Mouse (Mus musculus) liver, embryonic 13.5 days (tissue): ENCODE data around the gene Tbx3. TPM values are rescaled to one million over a fixed set of nuclear protein-coding genes. Genes with fewer than 3 reads are reported as not detected.

Source experiments
- ATAC-seq: fragments of 200-750 bp; cut with Nextera tagmentation; 2 replicates; pipeline ENCODE4 v1.8.0; 2017; ENCODE audit warnings: low read depth, mild to moderate bottlenecking, moderate number of reproducible peaks, moderate library complexity
- DNase-seq: peaks from one replicate; pipeline ENCODE4 v3.0.0; 2022
- H3K27ac ChIP-seq: fragments of 300-500 bp; sonication (generic); 2 replicates; pipeline ENCODE4 v1.5.1; 2015; ENCODE audit warnings: moderate library complexity, mild to moderate bottlenecking, inconsistent platforms
- H3K27me3 ChIP-seq: fragments of 300-500 bp; sonication (generic); 2 replicates; pipeline ENCODE4 v1.6.1; 2015; ENCODE audit warnings: mild to moderate bottlenecking, inconsistent platforms
- H3K36me3 ChIP-seq: fragments of 300-500 bp; sonication (generic); 2 replicates; pipeline ENCODE4 v1.6.1; 2015; ENCODE audit warnings: mild to moderate bottlenecking, inconsistent platforms
- H3K4me1 ChIP-seq: fragments of 300-500 bp; sonication (generic); replicated peaks from 2 replicates; pipeline ENCODE4 v1.6.1; 2015; ENCODE audit warnings: inconsistent platforms
- H3K4me2 ChIP-seq: fragments of 300-500 bp; sonication (generic); 2 replicates; pipeline ENCODE4 v1.6.1; 2015; ENCODE audit warnings: inconsistent platforms, mild to moderate bottlenecking, moderate library complexity
- H3K4me3 ChIP-seq: fragments of 300-500 bp; sonication (generic); replicated peaks from 2 replicates; pipeline ENCODE4 v1.5.1; 2015; ENCODE audit warnings: mild to moderate bottlenecking, inconsistent platforms
- H3K9ac ChIP-seq: fragments of 300-500 bp; sonication (generic); 2 replicates; pipeline ENCODE4 v1.6.1; 2015; ENCODE audit warnings: mild to moderate bottlenecking, inconsistent platforms
- H3K9me3 ChIP-seq: fragments of 300-500 bp; sonication (generic); replicated peaks from 2 replicates; pipeline ENCODE4 v1.6.1; 2016; ENCODE audit warnings: inconsistent platforms
- WGBS: fragments of 180-500 bp; shearing (Covaris S2); methylation state at CpG from one replicate; pipeline ENCODE4 v1.1.7; 2015; ENCODE audit not compliant: insufficient replicate concordance; 5-methylcytosine and 5-hydroxymethylcytosine counted together
- polyA plus RNA-seq: library from polyadenylated mRNA; unstranded; fragments of >200 nt; fragmentation: Nextera tagmentation; extraction: Ambion mirVana; gene quantifications from 2 replicates; pipeline ENCODE4 v1.2.1, GENCODE M21; 2015

Tbx3 gene
- polyA plus RNA-seq, 1 experiment from 2014 or later, result 4.1 TPM

- WGBS, result 77% methylated on average over 14 of the region's 14 CpGs
- Histone ChIP-seq H3K4me1 (no peaks in the 10 kb centered on the region), H3K36me3 (no peaks in the 10 kb centered on the region), H3K4me3 (no peak overlapping the region), H3K27me3 (peaks cover 28% of the 10 kb centered on the region), H3K9ac (no peak overlapping the region), H3K27ac (no peak overlapping the region), H3K4me2 (no peak overlapping the region), H3K9me3 (no peaks in the 10 kb centered on the region)
- DNase-seq, result no peak
- ATAC-seq, result no peak
These were observed 38.5 kb downstream of the Tbx3 start for GRCm38 (mm10) chr5:119708850-119709585.

DNA sequence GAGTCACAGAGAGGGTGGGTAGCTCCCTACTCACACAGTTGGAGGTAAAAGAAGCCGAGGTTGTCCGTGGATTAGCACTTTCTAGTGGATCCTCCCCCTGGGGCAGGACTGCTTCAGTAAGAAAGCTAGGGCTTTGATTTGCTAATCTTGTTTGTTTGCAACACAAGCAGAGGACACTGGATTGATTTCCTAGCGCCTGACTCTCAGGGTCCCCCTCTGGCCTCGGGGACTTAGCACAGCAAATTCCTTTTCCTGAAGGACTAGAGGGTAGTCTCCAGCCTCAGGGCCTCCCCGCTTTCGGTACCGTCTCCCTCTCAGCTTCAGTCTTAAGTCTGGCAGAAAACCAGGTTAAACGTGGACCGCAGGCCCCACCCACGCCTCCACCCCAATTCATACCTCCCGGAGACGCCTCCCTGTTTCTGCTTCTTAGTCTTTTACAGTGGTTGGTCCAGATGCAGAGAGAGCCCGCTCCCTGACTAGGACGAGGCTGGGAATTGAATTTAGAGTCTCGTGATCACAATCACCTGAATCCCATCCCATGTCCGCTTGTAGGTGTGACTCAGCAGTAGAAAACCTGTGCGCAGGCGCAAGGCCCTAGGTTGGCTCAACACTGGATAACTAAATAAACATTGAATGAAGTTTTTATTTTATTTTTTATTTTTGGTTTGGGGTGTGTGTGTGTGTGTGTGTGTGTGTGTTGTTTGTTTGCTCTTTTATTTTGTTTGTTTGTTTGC is 39.5 kb downstream of the Tbx3 start:
- H3K4me1 ChIP-seq, result no peaks in the 10 kb centered on the region

DNA sequence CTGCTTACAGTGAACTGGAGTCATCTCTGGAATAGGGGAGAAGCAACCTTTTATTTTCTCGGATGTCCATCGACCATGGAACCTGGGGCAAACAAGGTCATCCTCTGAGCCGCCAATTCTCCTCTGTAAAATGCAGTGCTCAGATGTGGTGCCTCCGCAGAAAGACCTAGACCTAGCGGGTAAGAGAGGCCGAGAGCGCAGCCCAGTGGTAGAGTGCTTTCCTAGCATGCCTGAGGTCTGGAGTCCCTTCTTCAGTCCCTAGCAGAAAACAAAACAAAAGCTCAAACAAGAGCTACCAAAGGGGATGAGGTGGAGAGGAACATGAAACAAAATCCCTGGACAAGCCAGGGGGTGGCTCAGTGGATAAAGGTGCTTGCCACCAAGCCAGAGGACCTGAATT is 40.3 kb downstream of the Tbx3 start:
- Histone ChIP-seq H3K4me1 (no peaks in the 10 kb centered on the region), H3K9ac (no peak overlapping the region), H3K4me2 (no peak overlapping the region), H3K4me3 (no peak overlapping the region), H3K27me3 (peaks cover 25% of the 10 kb centered on the region), H3K36me3 (no peaks in the 10 kb centered on the region), H3K9me3 (no peaks in the 10 kb centered on the region), H3K27ac (no peak overlapping the region)
- DNase-seq (no peak), ATAC-seq (no peak)
- 51% methylated on average over 7 of the region's 7 CpGs for WGBS

More for the DNA sequence above, 39.5 kb downstream of the Tbx3 start:
- H3K36me3 ChIP-seq, result no peaks in the 10 kb centered on the region
- no peak for ATAC-seq
- H3K9ac ChIP-seq, result no peak overlapping the region
- no peak overlapping the region for H3K4me3 ChIP-seq
- DNase-seq, result no peak
- H3K27ac ChIP-seq, result no peak overlapping the region
- H3K4me2 ChIP-seq, result no peak overlapping the region
- peaks cover 28% of the 10 kb centered on the region for H3K27me3 ChIP-seq
- no peaks in the 10 kb centered on the region for H3K9me3 ChIP-seq
- WGBS, result 43% methylated on average over 18 of the region's 18 CpGs

DNA sequence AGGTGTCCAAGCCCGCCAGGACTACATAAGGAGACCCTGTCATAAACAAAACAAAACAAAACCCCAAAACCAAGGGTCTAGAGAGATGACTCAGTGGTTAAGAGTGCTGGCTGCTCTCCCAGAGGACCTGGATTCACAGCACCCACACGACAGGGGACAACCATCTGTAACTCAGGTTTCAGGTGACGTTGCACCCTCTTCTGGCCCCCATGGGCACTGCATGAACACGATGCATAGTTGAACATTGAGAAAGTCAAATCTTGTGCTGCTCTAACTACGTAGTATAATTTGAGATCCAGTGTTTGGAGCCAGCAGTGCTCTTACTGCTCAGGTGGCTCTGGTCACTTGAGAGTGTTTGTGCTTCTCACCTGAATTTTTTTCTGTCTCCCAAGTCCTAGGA is 41.2 kb downstream of the Tbx3 start:
- no peaks in the 10 kb centered on the region for H3K9me3 ChIP-seq
- no peaks in the 10 kb centered on the region for H3K4me1 ChIP-seq
- ATAC-seq (no peak), DNase-seq (no peak)
- no peak overlapping the region for H3K4me3 ChIP-seq
- no peak overlapping the region for H3K4me2 ChIP-seq
- peaks cover 16% of the 10 kb centered on the region for H3K27me3 ChIP-seq
- no peak overlapping the region for H3K27ac ChIP-seq
- 65% methylated on average over 5 of the region's 5 CpGs for WGBS
- no peak overlapping the region for H3K9ac ChIP-seq
- no peaks in the 10 kb centered on the region for H3K36me3 ChIP-seq

DNA sequence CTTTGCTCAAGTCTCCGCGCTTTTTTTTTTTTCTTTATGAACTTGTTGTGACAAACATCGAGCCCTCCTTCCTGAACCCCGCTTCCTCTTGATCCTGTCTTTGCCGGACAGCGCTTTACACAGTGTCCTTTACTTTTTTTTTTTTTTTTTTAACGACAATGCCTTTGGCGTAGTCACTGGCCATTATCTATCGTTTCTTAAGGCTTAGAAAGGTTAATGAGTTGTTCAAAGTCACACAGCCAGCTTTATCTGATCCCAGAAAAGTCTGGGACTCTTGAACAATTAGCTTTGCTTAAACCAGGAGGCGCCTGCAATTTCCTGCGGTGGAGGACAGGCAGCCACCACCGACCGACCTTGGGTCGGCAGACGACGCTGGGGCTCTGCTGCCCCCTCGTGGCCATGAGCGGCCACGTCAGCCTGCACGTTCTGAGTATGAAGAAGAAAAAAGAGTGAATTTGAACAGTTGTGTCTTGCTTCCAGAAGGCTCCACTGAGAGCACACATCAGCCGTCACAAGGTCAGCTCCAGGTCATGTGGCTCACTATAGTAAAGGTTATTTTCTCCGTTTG is 42.3 kb downstream of the Tbx3 start:
- Histone ChIP-seq H3K36me3 (no peaks in the 10 kb centered on the region), H3K9ac (no peak overlapping the region), H3K27ac (no peak overlapping the region), H3K27me3 (peaks cover 5% of the 10 kb centered on the region), H3K9me3 (no peaks in the 10 kb centered on the region), H3K4me2 (peak overlapping the region; percentile 34), H3K4me1 (no peaks in the 10 kb centered on the region), H3K4me3 (no peak overlapping the region)
- 3% methylated on average over 22 of the region's 22 CpGs for WGBS
- DNase-seq, result peak; percentile 5
- no peak for ATAC-seq

GRCm38 (mm10) chr5:119720471-119721265 is 50.2 kb downstream of the Tbx3 start:
- Histone ChIP-seq H3K9me3 (no peaks in the 10 kb centered on the region), H3K4me1 (peaks cover 2% of the 10 kb centered on the region; the same call in 1 of the 2 replicates), H3K27me3 (no peaks in the 10 kb centered on the region), H3K9ac (no peak overlapping the region), H3K4me3 (no peak overlapping the region), H3K36me3 (no peaks in the 10 kb centered on the region), H3K27ac (no peak overlapping the region), H3K4me2 (no peak overlapping the region)
- ATAC-seq, result no peak
- no peak for DNase-seq
- 26% methylated on average over 11 of the region's 11 CpGs for WGBS

GRCm38 (mm10) chr5:119732978-119733377 is 62.5 kb downstream of the Tbx3 start:
- H3K36me3 ChIP-seq, result no peaks in the 10 kb centered on the region
- no peaks in the 10 kb centered on the region for H3K27me3 ChIP-seq
- DNase-seq, result no peak
- H3K4me3 ChIP-seq, result no peak overlapping the region
- H3K9me3 ChIP-seq, result no peaks in the 10 kb centered on the region
- ATAC-seq, result no peak
- H3K27ac ChIP-seq, result no peak overlapping the region
- 13% methylated on average over 7 of the region's 7 CpGs for WGBS
- H3K4me1 ChIP-seq, result no peaks in the 10 kb centered on the region
- H3K4me2 ChIP-seq, result no peak overlapping the region
- no peak overlapping the region for H3K9ac ChIP-seq

Other genes with a start within 250 kb of the Tbx3 start
- 0.17 and 0.20 TPM in 2 replicates for gene Tbx5, start 162.0 kb downstream of the Tbx3 start, polyA plus RNA-seq